Mouse (Mus musculus): ENCODE measurements at regions not wholly inside any gene's neighbourhood (a gene's known extent, or its start where the extent isn't known, plus 50 kb on each side); places are given as distances from the start of the nearest gene placed in this dataset.

DNA sequence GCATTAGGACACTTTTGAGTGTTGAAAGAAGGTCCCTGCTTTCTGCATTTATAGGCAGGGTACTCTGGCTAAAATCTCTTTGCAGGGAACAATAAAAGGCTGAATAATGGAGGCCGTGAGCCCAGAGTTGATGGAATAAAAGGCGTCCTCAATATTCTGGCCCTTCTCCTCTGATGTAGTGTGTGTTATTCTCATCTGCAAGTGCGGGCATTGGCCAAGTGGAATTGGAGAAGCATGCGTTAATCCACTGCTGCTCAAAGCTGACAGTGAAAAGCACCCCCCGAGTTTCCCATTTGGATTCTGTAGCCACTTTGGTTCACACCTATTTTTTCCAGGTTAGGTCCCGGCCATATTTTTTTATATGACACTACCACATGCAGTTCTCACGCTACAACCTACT is 168.7 kb upstream of the Tbx18 start:
- DNase-seq (ENCODE audit: low spot score) (no peak), ATAC-seq (ENCODE audit: low FRiP score, low read depth) (peak; percentile 56; the same call in 1 of the 2 replicates)
- Histone ChIP-seq H3K4me1 (ENCODE audit: control insufficient read depth, insufficient read depth, low read length) (peaks cover 19% of the 10 kb centered on the region), H3K9me3 (ENCODE audit: control insufficient read depth, low read length) (no peaks in the 10 kb centered on the region), H3K4me2 (replicated peaks; ENCODE audit: low read depth, low read length, severe bottlenecking) (no peak overlapping the region), H3K27me3 (ENCODE audit: control insufficient read depth, insufficient read depth, low read length) (no peaks in the 10 kb centered on the region), H3K9ac (ENCODE audit: low read depth, low read length, severe bottlenecking) (no peak overlapping the region), H3K27ac (replicated peaks; ENCODE audit: low read depth, low read length) (no peak overlapping the region), H3K4me3 (replicated peaks; ENCODE audit: low read length) (no peak overlapping the region), H3K36me3 (ENCODE audit: control insufficient read depth, insufficient read depth, low read length) (no peaks in the 10 kb centered on the region)
- TF ChIP-seq POLR2A (IDR thresholded peaks at IDR 0.05; ENCODE audit: borderline replicate concordance, extremely low read depth, insufficient read depth, insufficient read length), result no peak
- 40% methylated on average over 7 of the region's 7 CpGs for WGBS

GRCm38 (mm10) chr9:87921291-87921690 is 190.2 kb upstream of the Tbx18 start:
- H3K9me3 ChIP-seq (ENCODE audit: control insufficient read depth, low read length), result no peaks in the 10 kb centered on the region
- no peaks in the 10 kb centered on the region for H3K36me3 ChIP-seq (ENCODE audit: control insufficient read depth, insufficient read depth, low read length)
- H3K4me1 ChIP-seq (ENCODE audit: control insufficient read depth, insufficient read depth, low read length), result no peaks in the 10 kb centered on the region
- no peak overlapping the region for H3K4me2 ChIP-seq (replicated peaks; ENCODE audit: low read depth, low read length, severe bottlenecking)
- H3K9ac ChIP-seq (ENCODE audit: low read depth, low read length, severe bottlenecking), result no peak overlapping the region
- 87% methylated on average over 8 of the region's 8 CpGs for WGBS
- H3K4me3 ChIP-seq (replicated peaks; ENCODE audit: low read length), result no peak overlapping the region
- DNase-seq (ENCODE audit: low spot score) (no peak), ATAC-seq (ENCODE audit: low FRiP score, low read depth) (no peak)
- no peaks in the 10 kb centered on the region for H3K27me3 ChIP-seq (ENCODE audit: control insufficient read depth, insufficient read depth, low read length)
- TF ChIP-seq POLR2A (IDR thresholded peaks at IDR 0.05; ENCODE audit: borderline replicate concordance, extremely low read depth, insufficient read depth, insufficient read length), result no peak
- H3K27ac ChIP-seq (replicated peaks; ENCODE audit: low read depth, low read length), result no peak overlapping the region

- no peak overlapping the region for H3K9ac ChIP-seq (ENCODE audit: low read depth, low read length, severe bottlenecking)
- no peaks in the 10 kb centered on the region for H3K36me3 ChIP-seq (ENCODE audit: control insufficient read depth, insufficient read depth, low read length)
- no peak overlapping the region for H3K4me3 ChIP-seq (replicated peaks; ENCODE audit: low read length)
- no peaks in the 10 kb centered on the region for H3K9me3 ChIP-seq (ENCODE audit: control insufficient read depth, low read length)
- no peaks in the 10 kb centered on the region for H3K4me1 ChIP-seq (ENCODE audit: control insufficient read depth, insufficient read depth, low read length)
- TF ChIP-seq POLR2A (IDR thresholded peaks at IDR 0.05; ENCODE audit: borderline replicate concordance, extremely low read depth, insufficient read depth, insufficient read length), result no peak
- H3K4me2 ChIP-seq (replicated peaks; ENCODE audit: low read depth, low read length, severe bottlenecking), result no peak overlapping the region
- ATAC-seq (ENCODE audit: low FRiP score, low read depth), result no peak
- H3K27me3 ChIP-seq (ENCODE audit: control insufficient read depth, insufficient read depth, low read length), result no peaks in the 10 kb centered on the region
- H3K27ac ChIP-seq (replicated peaks; ENCODE audit: low read depth, low read length), result no peak overlapping the region
- DNase-seq (ENCODE audit: low spot score), result no peak
- 88% methylated on average over 4 of the region's 4 CpGs for WGBS
Observed at GRCm38 (mm10) chr9:87925151-87925550, 194.1 kb upstream of the Tbx18 start.

- Histone ChIP-seq H3K36me3 (ENCODE audit: control insufficient read depth, insufficient read depth, low read length) (no peaks in the 10 kb centered on the region), H3K4me2 (replicated peaks; ENCODE audit: low read depth, low read length, severe bottlenecking) (no peak overlapping the region), H3K4me1 (ENCODE audit: control insufficient read depth, insufficient read depth, low read length) (peaks cover 9% of the 10 kb centered on the region), H3K27ac (replicated peaks; ENCODE audit: low read depth, low read length) (no peak overlapping the region), H3K27me3 (ENCODE audit: control insufficient read depth, insufficient read depth, low read length) (no peaks in the 10 kb centered on the region), H3K9ac (ENCODE audit: low read depth, low read length, severe bottlenecking) (no peak overlapping the region), H3K9me3 (ENCODE audit: control insufficient read depth, low read length) (no peaks in the 10 kb centered on the region), H3K4me3 (replicated peaks; ENCODE audit: low read length) (no peak overlapping the region)
- 73% methylated on average over 5 of the region's 5 CpGs for WGBS
- no peak for TF ChIP-seq POLR2A (IDR thresholded peaks at IDR 0.05; ENCODE audit: borderline replicate concordance, extremely low read depth, insufficient read depth, insufficient read length)
- no peak for ATAC-seq (ENCODE audit: low FRiP score, low read depth)
- peak; percentile 34 for DNase-seq (ENCODE audit: low spot score)
Observed at GRCm38 (mm10) chr9:87933230-87933629, 202.2 kb upstream of the Tbx18 start.

DNA sequence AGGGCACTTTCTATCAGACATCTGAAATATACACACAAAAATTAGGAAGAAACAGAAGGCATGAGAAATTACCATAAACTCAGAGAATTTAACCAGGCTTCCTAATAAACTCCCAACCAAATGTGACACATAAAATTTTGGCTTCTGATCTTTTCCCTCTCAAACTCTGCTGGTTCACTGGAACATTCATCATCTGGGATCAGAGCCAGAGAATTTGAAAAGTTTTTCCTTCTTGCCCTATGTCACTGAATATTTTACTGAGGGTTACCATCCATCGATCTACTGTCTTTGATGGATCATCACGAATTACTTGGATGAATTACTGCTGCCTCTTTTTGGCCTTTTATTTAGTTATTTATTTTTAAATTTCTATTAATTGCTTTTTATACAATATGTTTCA is 221.4 kb upstream of the Tbx18 start:
- H3K27ac ChIP-seq (replicated peaks; ENCODE audit: low read depth, low read length), result no peak overlapping the region
- H3K36me3 ChIP-seq (ENCODE audit: control insufficient read depth, insufficient read depth, low read length), result no peaks in the 10 kb centered on the region
- ATAC-seq (ENCODE audit: low FRiP score, low read depth) (no peak), DNase-seq (ENCODE audit: low spot score) (no peak)
- no peak overlapping the region for H3K4me3 ChIP-seq (replicated peaks; ENCODE audit: low read length)
- no peak overlapping the region for H3K9ac ChIP-seq (ENCODE audit: low read depth, low read length, severe bottlenecking)
- TF ChIP-seq POLR2A (IDR thresholded peaks at IDR 0.05; ENCODE audit: borderline replicate concordance, extremely low read depth, insufficient read depth, insufficient read length), result no peak
- H3K4me2 ChIP-seq (replicated peaks; ENCODE audit: low read depth, low read length, severe bottlenecking), result no peak overlapping the region
- H3K9me3 ChIP-seq (ENCODE audit: control insufficient read depth, low read length), result no peaks in the 10 kb centered on the region
- H3K4me1 ChIP-seq (ENCODE audit: control insufficient read depth, insufficient read depth, low read length), result no peaks in the 10 kb centered on the region; the same call in 1 of the 2 replicates
- H3K27me3 ChIP-seq (ENCODE audit: control insufficient read depth, insufficient read depth, low read length), result no peaks in the 10 kb centered on the region
- 78% methylated on average over 2 of the region's 2 CpGs for WGBS

DNA sequence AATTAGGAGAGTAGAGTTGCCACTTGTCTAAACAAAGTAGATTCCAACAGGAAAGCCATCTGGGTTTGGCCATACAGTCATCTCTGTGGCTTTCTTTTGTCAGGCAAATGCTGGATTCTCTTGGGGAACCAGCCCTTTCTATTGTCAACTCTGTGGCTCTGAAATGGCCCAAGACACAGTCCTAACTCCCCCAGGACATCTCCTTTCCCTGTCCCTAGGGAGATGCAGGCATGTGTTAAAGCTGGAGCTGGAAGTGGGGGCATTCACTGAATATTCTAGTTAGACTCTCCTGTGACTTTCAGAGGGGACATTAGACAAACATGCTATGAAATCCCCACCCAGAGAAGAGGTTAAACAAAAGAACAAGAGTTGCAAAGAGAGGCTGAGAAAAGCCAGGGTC is 223.9 kb upstream of the Tbx18 start:
- Histone ChIP-seq H3K27me3 (ENCODE audit: control insufficient read depth, insufficient read depth, low read length) (no peaks in the 10 kb centered on the region), H3K27ac (replicated peaks; ENCODE audit: low read depth, low read length) (no peak overlapping the region), H3K4me1 (ENCODE audit: control insufficient read depth, insufficient read depth, low read length) (no peaks in the 10 kb centered on the region; the same call in 1 of the 2 replicates), H3K4me3 (replicated peaks; ENCODE audit: low read length) (no peak overlapping the region), H3K9ac (ENCODE audit: low read depth, low read length, severe bottlenecking) (no peak overlapping the region), H3K4me2 (replicated peaks; ENCODE audit: low read depth, low read length, severe bottlenecking) (no peak overlapping the region), H3K9me3 (ENCODE audit: control insufficient read depth, low read length) (no peaks in the 10 kb centered on the region), H3K36me3 (ENCODE audit: control insufficient read depth, insufficient read depth, low read length) (no peaks in the 10 kb centered on the region)
- no peak for TF ChIP-seq POLR2A (IDR thresholded peaks at IDR 0.05; ENCODE audit: borderline replicate concordance, extremely low read depth, insufficient read depth, insufficient read length)
- no peak for DNase-seq (ENCODE audit: low spot score)
- ATAC-seq (ENCODE audit: low FRiP score, low read depth), result no peak
